ENCODE assay signal across 17 mouse cellular contexts in genomic region chr14:105435343-105435742, GRCm38 (mm10).
A peak's percentile ranks its signal among the peaks of the same experiment; 100 is the strongest.
DNase-seq lines count a peak whose midpoint lies in the region; ATAC-seq lines count a peak whose summit lies in the region.
"Had no signal": no experiment of that assay in that cellular context is flagged by ENCODE, and none has a peak within 500 bp of the region (broad histone marks: within the 10 kb centered on the region; RNA-seq: fewer than 3 reads in every experiment).

No protein-coding gene starts in this region.

- no peak for ATAC-seq in heart, embryonic 11.5 days (replicated peaks; ENCODE audit: insufficient number of reproducible peaks, low FRiP score, low TSS enrichment)
- no peak for ATAC-seq in kidney, embryonic 16.5 days (ENCODE audit: low FRiP score, low TSS enrichment)
- ATAC-seq in granulocyte monocyte progenitor cell, adult 5-6 weeks (replicated peaks; ENCODE audit: poor library complexity, severe bottlenecking), result peak; percentile 57
- ATAC-seq: intestine, embryonic 16.5 days had no signal

- 70% methylated on average over 6 of the region's 6 CpGs for WGBS in heart, embryonic 11.5 days (ENCODE audit: insufficient replicate concordance)
- WGBS in kidney, embryonic 16.5 days, result 78% methylated on average over 6 of the region's 6 CpGs

- H3K4me3 ChIP-seq in heart, embryonic 11.5 days (ENCODE audit: low read depth, low read length), result no peak overlapping the region
- no peak overlapping the region for H3K4me3 ChIP-seq in kidney, embryonic 16.5 days (ENCODE audit: low read length)
- H3K4me3 ChIP-seq: embryonic facial prominence, embryonic 15.5 days; forebrain, embryonic 12.5 days; hindbrain, embryonic 13.5 days; layer of hippocampus, adult 2 months; limb, embryonic 12.5 days had no signal

- H3K4me2 ChIP-seq in heart, embryonic 11.5 days, result no peak overlapping the region
- H3K4me2 ChIP-seq in kidney, embryonic 16.5 days (replicated peaks; ENCODE audit: low read depth, low read length), result no peak overlapping the region
- H3K4me2 ChIP-seq: embryonic facial prominence, embryonic 15.5 days; forebrain, embryonic 12.5 days; hindbrain, embryonic 13.5 days; limb, embryonic 12.5 days had no signal

- H3K4me1 ChIP-seq in heart, embryonic 11.5 days (ENCODE audit: control insufficient read depth, insufficient read depth, low read length), result peaks cover 12% of the 10 kb centered on the region; the same call in 1 of the 2 replicates
- peaks cover 5% of the 10 kb centered on the region for H3K4me1 ChIP-seq in kidney, embryonic 16.5 days (ENCODE audit: insufficient read depth, low read length)

- no peaks in the 10 kb centered on the region for H3K9me3 ChIP-seq in heart, embryonic 11.5 days (replicated peaks; ENCODE audit: control insufficient read depth, low read length)
- H3K9me3 ChIP-seq in kidney, embryonic 16.5 days (ENCODE audit: low read length), result no peaks in the 10 kb centered on the region
- H3K9me3 ChIP-seq: embryonic facial prominence, embryonic 15.5 days; forebrain, embryonic 12.5 days; hindbrain, embryonic 13.5 days; limb, embryonic 12.5 days had no signal

- H3K9ac ChIP-seq in heart, embryonic 11.5 days (ENCODE audit: low read depth, low read length), result no peak overlapping the region
- H3K9ac ChIP-seq in kidney, embryonic 16.5 days (replicated peaks; ENCODE audit: low read length), result no peak overlapping the region
- H3K9ac ChIP-seq: embryonic facial prominence, embryonic 15.5 days; forebrain, embryonic 12.5 days; hindbrain, embryonic 13.5 days; limb, embryonic 12.5 days had no signal

- DNase-seq in heart, adult 11 months, result peak; percentile 92
- DNase-seq in kidney, postnatal 14 days, result peak; percentile 24
- DNase-seq in lung, postnatal 36 days, result peak; percentile 30
- DNase-seq in frontal cortex, postnatal 25 days (ENCODE audit: low spot score in 2 of 2), result no peak
- DNase-seq in spleen, postnatal 14 days (ENCODE audit: low spot score in 2 of 2), result no peak
- DNase-seq: cerebellum, adult 18-20 months; midbrain, embryonic 14.5 days; right cerebral cortex, postnatal 14 days had no signal

- H3K27me3 ChIP-seq in heart, embryonic 11.5 days (ENCODE audit: control insufficient read depth, insufficient read depth, low read length), result no peaks in the 10 kb centered on the region
- no peaks in the 10 kb centered on the region for H3K27me3 ChIP-seq in kidney, embryonic 16.5 days (ENCODE audit: insufficient read depth, low read length)
- H3K27me3 ChIP-seq: embryonic facial prominence, embryonic 15.5 days; forebrain, embryonic 12.5 days; hindbrain, embryonic 13.5 days; limb, embryonic 12.5 days had no signal

- no peak overlapping the region for H3K27ac ChIP-seq in heart, embryonic 11.5 days (ENCODE audit: low read depth, low read length)
- H3K27ac ChIP-seq in kidney, embryonic 16.5 days (ENCODE audit: low read length), result no peak overlapping the region
- H3K27ac ChIP-seq: embryonic facial prominence, embryonic 15.5 days; forebrain, embryonic 12.5 days; hindbrain, embryonic 13.5 days; layer of hippocampus, adult 2 months; limb, embryonic 12.5 days had no signal

- no peaks in the 10 kb centered on the region for H3K36me3 ChIP-seq in heart, embryonic 11.5 days (ENCODE audit: control insufficient read depth, insufficient read depth, low read length)
- H3K36me3 ChIP-seq in kidney, embryonic 16.5 days (ENCODE audit: insufficient read depth, low read length), result no peaks in the 10 kb centered on the region
- H3K36me3 ChIP-seq: embryonic facial prominence, embryonic 15.5 days; forebrain, embryonic 12.5 days; hindbrain, embryonic 13.5 days; limb, embryonic 12.5 days had no signal

Comparison
In these comparisons a context has a peak if more than half of its experiments do, and no peak if none do; other contexts are left out.
1. DNase-seq: peak in heart, adult 11 months (single experiment), kidney, postnatal 14 days (single experiment) and lung, postnatal 36 days (single experiment); none in frontal cortex, postnatal 25 days (0 of 2) and spleen, postnatal 14 days (0 of 2).